Mouse (Mus musculus) A20 (cell line): ENCODE results near the gene Dgkg.

Experiments used
- DNase-seq: peaks from one replicate; pipeline ENCODE4 v3.0.0-alpha.2; 2011; ENCODE audit warnings: low read depth, low spot score

The Dgkg gene

GRCm38 (mm10) chr16:22645256-22645655 lies 11.8 kb downstream of the Dgkg start:
- no peak for DNase-seq

- DNase-seq = no peak
Observed at GRCm38 (mm10) chr16:22643460-22643859, 13.6 kb downstream of the Dgkg start.

GRCm38 (mm10) chr16:22642953-22643352 lies 14.1 kb downstream of the Dgkg start:
- DNase-seq = no peak

GRCm38 (mm10) chr16:22642054-22642453 lies 15.0 kb downstream of the Dgkg start:
- DNase-seq = no peak

- no peak for DNase-seq
Observed at GRCm38 (mm10) chr16:22641588-22641987, 15.4 kb downstream of the Dgkg start.

GRCm38 (mm10) chr16:22637311-22637710 lies 19.7 kb downstream of the Dgkg start:
- no peak for DNase-seq

- no peak for DNase-seq
Observed at GRCm38 (mm10) chr16:22635706-22636105, 21.3 kb downstream of the Dgkg start.

GRCm38 (mm10) chr16:22633063-22633462 lies 24.0 kb downstream of the Dgkg start:
- DNase-seq = no peak

GRCm38 (mm10) chr16:22630351-22630750 lies 26.7 kb downstream of the Dgkg start:
- DNase-seq = no peak

GRCm38 (mm10) chr16:22629900-22630299 lies 27.1 kb downstream of the Dgkg start:
- no peak for DNase-seq

GRCm38 (mm10) chr16:22625987-22626386 lies 31.0 kb downstream of the Dgkg start:
- DNase-seq = peak; percentile 9

- DNase-seq = no peak
Observed at GRCm38 (mm10) chr16:22625412-22625811, 31.6 kb downstream of the Dgkg start.

GRCm38 (mm10) chr16:22622286-22622685 lies 34.7 kb downstream of the Dgkg start:
- DNase-seq = no peak

GRCm38 (mm10) chr16:22621299-22621920 lies 35.6 kb downstream of the Dgkg start:
- no peak for DNase-seq

- no peak for DNase-seq
Observed at GRCm38 (mm10) chr16:22618424-22619056, 38.5 kb downstream of the Dgkg start.

- no peak for DNase-seq
Observed at GRCm38 (mm10) chr16:22615805-22616204, 41.2 kb downstream of the Dgkg start.

GRCm38 (mm10) chr16:22613186-22614073 lies 43.6 kb downstream of the Dgkg start:
- no peak for DNase-seq

GRCm38 (mm10) chr16:22608046-22608445 lies 49.0 kb downstream of the Dgkg start:
- DNase-seq = no peak

- no peak for DNase-seq
Observed at GRCm38 (mm10) chr16:22606989-22607388, 50.0 kb downstream of the Dgkg start.

GRCm38 (mm10) chr16:22602399-22602798 lies 54.6 kb downstream of the Dgkg start:
- DNase-seq = no peak

GRCm38 (mm10) chr16:22601756-22602155 lies 55.3 kb downstream of the Dgkg start:
- DNase-seq = no peak

- no peak for DNase-seq
Observed at GRCm38 (mm10) chr16:22600108-22600699, 56.8 kb downstream of the Dgkg start.
